Mouse (Mus musculus): ENCODE measurements around the gene Pccb. TPM values are rescaled to one million over a fixed set of nuclear protein-coding genes. Genes with fewer than 3 reads are reported as not detected.

Pccb gene
- total RNA-seq, 2 experiments from 2014 or later: 5.9 to 8.2 TPM

DNA sequence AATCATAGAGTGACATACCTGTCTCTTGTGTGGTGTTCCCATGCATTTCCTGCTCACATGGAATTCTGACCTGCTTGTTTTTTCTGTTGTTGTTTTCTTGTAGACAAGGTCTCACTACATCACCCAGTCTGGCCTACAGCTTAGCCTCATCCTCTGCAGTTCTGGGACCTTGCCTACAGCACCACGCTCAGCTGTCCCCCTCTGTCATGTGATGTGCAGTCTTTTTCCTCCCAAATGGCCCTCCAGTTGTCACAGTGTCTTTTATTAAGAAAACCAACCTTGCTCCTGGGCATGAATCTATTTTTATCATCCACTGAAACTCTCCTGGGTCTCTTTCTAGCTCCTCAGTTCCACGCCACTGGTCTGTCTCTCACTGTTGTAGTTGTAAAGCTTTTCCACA is 42.5 kb downstream of the Pccb start:
- no peak for ATAC-seq (replicated peaks; ENCODE audit: low FRiP score, poor library complexity, severe bottlenecking)

DNA sequence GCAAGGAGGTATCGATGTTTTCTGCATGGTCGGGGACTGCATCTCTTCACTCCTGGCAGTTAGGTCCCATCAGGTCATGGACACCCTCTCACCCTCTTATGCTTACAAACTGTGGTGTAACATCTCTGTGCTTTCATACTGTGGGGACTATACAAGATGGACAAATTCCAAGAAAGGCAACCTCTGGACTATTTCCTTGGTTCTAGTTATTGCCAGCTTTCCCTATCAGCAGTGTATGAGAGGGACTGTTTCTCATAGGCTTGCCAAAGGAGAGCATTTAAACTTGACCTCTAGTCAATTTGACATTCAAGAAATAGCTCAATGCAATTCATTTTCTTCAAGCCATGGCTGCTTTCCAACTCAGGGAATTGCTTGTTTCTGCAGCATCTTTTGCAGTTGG is 43.4 kb downstream of the Pccb start:
- ATAC-seq (replicated peaks; ENCODE audit: low FRiP score, poor library complexity, severe bottlenecking): no peak

DNA sequence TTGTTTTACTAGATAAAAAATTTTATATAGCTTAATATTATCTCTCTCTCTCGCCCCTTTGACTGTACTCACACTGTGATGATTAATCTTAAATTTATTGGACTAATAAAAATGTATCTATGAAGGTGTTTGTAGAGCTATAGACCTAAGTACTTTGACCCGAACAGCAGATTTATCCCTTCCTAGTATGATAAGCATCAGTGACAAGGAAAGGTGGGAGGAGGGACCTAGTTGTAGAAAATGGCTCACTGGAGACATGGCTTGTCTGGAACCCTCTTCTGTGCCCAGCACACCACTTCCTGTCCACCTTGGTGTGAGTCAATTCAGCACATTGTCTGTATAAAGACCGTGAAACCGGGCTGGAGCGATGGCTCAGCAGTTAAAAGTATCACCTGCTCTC is 44.1 kb downstream of the Pccb start:
- ATAC-seq (replicated peaks; ENCODE audit: low FRiP score, poor library complexity, severe bottlenecking): no peak

DNA sequence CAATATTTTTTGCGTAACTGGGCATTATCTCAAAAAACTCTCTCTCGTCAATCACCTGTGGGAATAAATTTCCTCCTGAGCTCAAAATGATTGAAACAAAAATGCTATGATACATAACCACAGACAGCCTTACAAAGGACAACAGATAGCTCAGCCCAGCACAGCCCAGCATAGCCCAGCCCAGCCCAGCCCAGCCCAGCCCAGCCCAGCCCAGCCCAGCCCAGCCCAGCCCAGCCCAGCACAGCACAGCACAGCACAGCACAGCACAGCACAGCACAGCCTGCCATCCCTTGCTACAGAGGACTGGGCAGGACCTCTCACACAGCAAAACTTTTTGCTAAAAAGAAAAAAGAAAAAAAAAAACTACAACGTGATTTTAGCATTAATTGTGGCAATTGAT is 46.8 kb downstream of the Pccb start:
- no peak for ATAC-seq (replicated peaks; ENCODE audit: low FRiP score, poor library complexity, severe bottlenecking)

DNA sequence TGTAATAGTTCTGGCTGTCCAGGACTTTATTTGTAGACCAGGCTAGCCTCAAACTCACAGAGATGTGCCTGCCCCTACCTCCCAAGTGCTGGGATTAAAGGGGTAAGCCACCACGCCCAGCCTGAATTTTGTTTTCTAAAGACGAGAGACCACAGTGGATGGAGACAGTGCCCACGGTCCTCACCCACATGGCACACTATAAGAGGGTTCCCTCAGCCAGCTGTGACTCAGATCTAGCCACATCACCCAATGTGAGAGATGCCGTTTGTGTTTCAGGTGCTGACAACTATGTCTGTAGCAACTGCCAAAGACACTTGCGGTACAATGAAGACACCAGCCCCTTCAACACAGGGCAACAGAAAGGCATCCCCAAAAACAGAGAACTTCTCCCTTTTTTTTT is 47.7 kb downstream of the Pccb start:
- no peak for ATAC-seq (replicated peaks; ENCODE audit: low FRiP score, poor library complexity, severe bottlenecking)

DNA sequence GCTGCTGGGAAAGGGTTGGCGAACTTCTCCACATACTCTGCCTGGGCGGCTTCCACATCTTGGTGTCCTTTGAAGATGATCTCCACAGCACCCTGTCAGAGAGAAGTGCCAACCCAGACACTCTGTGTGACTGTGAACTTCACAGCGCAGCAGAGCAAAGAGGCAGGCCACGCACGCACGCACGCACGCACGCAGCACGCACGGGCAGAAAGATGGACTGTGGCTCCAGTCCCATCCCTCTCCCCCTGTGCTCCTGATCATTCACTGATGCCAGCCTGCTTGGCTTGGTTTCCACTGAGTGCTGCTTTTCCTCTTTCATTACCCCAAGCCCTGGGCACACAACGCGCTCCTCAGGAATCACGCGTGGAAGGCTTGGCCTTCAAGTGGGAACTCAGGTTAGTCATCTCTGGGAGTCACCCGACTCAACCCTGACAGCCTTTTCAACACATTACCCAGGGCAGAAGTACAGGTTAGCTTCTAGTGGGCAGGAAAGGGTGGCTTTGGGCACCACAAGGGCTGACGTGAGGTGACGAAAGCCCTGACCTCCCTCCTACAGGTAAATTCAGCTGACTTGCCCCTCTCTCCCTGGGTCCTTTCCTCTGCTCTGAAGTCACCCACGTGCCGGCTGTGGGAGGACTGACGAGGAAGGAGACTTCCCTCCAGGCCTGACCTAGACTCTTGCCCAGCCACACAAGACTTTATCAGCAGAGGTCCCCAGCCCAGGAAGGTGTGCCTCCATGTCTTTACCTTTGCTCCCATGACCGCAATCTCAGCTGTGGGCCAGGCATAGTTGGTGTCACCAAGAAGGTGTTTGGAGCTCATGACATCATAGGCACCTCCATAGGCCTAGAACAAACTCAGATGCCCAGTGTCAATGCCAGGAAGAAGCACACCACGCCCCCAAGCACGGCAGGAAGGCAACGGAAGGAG is 50.1 kb downstream of the Pccb start:
- no peak for ATAC-seq (replicated peaks; ENCODE audit: low FRiP score, poor library complexity, severe bottlenecking)

DNA sequence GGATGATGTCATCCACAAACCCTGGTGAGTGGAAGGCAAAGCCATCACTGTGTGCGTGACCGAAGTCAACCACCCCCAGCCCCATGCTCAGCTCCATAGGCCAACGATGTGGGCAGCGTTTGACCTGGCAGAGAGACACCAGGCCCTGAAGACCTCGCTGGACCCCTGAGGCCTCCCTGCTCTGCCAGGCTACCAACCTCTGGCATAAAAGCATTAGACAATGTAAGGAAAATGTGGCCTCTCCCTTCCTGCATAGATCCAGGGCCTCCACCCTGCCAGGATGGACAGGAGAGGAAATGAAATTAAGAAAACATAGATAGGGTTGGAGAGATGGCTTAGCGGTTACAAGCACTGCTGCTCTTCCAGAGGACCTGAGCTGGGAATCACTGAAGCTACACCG is 51.9 kb downstream of the Pccb start:
- no peak for ATAC-seq (replicated peaks; ENCODE audit: low FRiP score, poor library complexity, severe bottlenecking)

DNA sequence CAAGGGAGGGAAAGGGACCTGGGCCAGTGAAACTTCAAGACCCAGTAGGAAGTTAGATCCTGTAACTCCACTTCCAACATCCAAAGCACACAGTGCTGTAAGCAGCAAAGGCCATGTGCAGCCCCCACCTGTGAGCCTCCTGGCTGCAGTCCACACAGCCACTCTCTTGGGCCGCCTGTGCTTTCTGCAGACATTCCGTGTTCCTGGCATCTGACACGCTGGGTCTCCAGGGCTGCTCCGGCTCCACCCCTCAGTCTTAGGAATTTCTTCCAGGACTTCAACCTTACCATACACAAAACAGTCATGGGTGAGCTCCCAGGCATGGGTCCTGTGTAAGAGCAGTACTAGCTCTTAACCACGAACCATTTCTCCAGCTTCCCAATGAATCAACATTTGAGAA is 55.4 kb downstream of the Pccb start:
- ATAC-seq (replicated peaks; ENCODE audit: low FRiP score, poor library complexity, severe bottlenecking): no peak

DNA sequence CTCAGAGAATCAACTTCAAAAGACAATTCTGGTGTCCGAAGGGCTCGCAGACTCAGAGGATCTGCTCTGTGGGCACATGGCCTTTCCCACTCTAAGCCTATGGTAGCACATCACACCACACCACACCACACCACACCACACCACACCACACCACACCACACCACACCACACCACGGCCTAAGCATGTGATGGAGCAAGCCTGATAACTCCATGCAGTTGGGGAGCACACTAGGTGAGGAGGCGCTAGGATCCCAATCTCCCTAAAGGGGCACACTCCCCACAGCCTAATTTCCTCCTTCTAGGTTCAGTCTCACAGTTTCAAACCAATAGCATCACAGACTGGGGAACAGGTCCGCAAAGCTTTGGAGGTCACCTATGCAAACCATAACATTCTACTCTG is 56.0 kb downstream of the Pccb start:
- no peak for ATAC-seq (replicated peaks; ENCODE audit: low FRiP score, poor library complexity, severe bottlenecking)

DNA sequence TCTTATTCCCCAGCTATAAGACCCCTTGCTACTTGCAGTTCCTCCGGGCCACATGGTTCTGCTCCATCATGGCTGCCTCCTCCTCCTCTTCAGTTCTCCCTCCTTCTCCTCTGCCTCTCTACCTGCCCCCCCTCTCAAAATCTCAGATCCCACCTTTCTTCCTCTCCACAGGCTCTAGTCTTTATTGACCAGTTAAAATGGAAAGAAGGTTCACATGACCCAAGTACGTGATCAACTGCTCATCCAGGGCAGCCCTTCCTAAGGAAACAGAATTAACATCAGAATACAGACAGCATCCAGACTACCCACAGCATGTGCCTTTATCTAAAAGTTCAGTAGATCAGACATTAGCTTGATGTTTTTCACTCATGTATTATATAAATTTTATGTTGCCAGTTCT is 65.2 kb downstream of the Pccb start:
- ATAC-seq (replicated peaks; ENCODE audit: low FRiP score, poor library complexity, severe bottlenecking): no peak

DNA sequence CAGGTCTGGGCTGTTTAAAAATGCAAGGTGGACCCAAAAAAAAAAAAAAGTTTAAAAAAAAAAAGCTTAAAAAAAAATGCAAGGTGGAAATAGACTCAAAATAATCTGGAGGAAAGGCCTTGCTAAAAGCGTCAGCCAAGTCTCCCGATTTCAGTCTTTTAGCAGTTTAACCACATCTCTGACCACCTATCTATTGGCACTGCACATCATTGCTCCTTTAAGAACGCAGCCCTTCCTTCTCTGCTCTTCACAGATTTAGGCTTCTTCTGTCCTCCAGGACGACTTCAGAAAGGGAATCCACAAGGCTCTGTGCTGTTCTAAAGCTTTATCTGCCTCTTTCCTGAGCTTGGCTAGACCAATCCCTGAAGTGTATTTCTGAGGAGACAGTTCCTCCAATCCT is 70.6 kb downstream of the Pccb start:
- no peak for ATAC-seq (replicated peaks; ENCODE audit: low FRiP score, poor library complexity, severe bottlenecking)

DNA sequence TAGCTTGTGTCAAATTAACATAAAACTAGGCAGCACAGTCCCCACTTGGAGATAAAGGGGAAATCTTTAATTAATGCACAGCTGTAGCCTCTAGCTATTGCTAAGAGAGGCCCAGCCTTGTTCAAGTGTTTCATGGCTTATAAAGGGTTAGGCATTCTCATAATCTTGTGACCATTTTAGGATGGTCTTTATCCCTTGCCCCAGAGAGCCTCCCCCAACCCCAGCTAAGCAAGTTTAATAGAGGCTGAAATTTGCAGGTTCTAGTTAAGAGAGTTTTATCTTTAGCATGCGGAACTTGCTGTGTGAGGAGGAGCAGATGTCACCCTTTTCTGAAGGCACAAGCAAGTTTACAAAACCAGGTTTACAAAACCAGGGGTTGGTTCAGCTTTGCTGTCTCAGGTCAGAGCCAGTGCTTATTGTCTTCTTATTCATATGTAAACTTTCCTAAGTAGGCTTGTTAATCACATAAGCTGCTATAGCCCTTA is 71.2 kb downstream of the Pccb start:
- ATAC-seq (replicated peaks; ENCODE audit: low FRiP score, poor library complexity, severe bottlenecking): no peak

DNA sequence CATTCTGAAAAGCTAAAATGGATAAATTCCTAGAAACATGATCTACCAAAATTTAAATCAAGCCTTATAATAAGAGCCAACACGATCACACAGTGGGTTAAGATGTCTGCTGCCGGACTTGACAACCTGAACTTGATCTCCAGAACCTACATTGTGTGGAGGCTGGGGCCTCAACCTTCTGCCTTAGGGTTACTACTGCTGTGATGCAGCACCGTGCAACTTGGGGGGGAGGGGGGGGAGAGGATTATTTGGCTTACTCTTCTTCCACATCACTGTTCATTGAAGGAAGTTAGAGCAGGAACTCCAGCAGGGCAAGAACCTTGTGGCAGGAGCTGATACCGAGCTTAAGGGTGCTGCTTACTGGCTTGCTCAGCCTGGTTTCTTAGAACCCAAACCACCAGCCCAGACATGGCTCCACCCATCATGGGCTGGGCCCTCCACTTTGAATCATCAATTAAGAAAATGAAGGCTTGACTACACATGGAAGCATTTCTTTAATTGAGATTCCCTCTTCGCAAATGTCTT is 71.7 kb downstream of the Pccb start:
- ATAC-seq (replicated peaks; ENCODE audit: low FRiP score, poor library complexity, severe bottlenecking): peak; percentile 84

DNA sequence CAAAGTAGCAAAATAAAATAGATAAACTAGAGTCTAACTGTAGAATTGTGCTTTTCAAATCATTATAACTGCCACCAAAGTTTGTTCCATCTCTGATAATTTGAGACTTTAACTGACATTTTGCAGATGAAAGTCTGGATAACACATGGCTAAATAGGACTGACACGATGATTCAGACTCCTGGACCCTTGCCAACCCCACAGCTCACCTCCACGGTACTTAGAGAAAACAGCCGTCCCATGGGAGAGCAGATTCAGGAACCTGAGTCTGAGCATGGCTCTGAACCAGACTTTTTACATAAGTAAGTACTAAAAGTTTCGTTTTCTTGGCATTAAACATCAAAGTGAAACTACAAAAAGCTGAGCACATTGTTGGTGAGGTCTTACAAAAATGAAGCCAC is 83.2 kb downstream of the Pccb start:
- ATAC-seq (replicated peaks; ENCODE audit: low FRiP score, poor library complexity, severe bottlenecking): peak; percentile 60

DNA sequence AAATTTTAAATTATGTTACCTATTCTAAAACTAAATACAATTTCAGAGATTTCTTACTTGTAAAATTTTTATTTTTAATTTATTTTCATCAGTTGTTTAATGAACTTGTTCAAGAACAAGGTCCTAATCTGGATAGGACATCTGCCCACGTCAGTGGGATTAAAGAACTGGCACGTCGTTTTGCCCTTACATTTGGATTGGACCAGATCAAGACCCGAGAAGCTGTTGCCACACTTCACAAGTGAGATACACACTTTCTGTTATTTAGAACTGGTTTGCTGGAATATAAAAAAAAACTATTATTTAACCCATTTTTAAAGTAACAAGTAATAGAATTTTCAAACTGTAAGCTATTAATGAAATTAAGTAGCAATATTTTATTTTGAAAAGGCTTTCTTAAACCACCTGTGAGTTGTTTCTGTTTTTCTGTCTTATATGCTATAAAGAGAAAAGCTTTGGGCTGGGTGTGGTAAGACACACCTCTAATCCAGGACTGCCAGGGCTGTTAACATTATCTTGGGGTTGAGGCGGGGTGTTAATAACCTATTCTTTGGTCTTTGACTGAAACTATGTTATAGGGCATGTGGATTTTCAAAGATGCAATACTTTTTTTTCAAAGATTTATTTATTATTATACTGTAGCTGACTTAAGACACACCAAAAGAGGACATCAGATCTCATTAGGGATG is 89.9 kb downstream of the Pccb start:
- ATAC-seq (replicated peaks; ENCODE audit: low FRiP score, poor library complexity, severe bottlenecking): no peak

DNA sequence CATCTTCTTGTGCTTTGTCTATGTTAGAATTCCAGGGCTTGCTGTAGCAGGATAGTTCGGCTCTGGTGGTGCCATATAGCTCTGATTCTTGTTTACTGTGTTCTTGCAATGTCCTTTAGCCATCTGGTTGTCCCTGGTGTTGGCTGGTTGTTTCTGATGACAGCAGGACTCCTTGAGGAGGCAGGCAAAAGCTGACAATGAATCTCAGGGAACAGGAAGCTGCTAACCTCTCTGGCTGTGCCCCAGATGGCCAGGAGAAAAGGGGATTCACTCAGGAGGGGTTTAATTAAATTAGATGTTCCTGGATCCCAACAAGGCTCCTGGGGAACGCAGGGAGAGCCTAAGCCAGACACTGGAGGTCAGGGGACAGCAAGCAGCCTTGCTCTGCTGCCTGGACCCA is 92.7 kb downstream of the Pccb start:
- no peak for ATAC-seq (replicated peaks; ENCODE audit: low FRiP score, poor library complexity, severe bottlenecking)

Other genes starting within 250 kb of the Pccb start
- gene Msl2, start 39.2 kb upstream of the Pccb start, total RNA-seq (2015; ENCODE audit: low replicate concordance): 59.1 and 74.6 TPM in 2 replicates
- gene Msl2, start 39.2 kb upstream of the Pccb start, total RNA-seq (2017; ENCODE audit: low replicate concordance): 51.0 and 59.3 TPM in 2 replicates
- 2.5 and 2.9 TPM in 2 replicates for gene Ppp2r3a, start 216.9 kb upstream of the Pccb start, total RNA-seq (2015; ENCODE audit: low replicate concordance)
- gene Ppp2r3a, start 216.9 kb upstream of the Pccb start, total RNA-seq (2017; ENCODE audit: low replicate concordance): 1.0 TPM in 1 of 2 replicates, not detected in the other

Measured in erythroid progenitor cell, adult 5-6 weeks (primary cell).